In the genomic region with DNA sequence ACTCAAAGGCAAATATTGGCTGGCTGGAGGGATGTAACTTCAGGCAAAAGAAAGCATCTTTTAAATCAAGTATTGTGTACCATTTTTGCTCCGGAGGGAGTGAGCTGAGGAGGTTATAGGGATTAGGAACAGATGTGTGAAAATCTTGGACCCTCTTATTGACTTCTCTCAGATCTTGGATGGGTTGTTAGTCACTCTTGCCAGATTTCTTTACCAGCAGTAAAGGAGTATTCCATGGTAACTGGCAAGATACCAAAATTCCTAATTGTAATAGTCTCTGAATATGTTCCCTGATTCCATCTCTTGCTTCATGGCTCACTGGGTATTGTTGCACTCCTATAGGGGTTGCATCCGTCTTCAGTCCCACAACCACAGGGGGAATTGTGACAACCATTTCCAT, we compare ENCODE assay signal across 18 mouse cellular contexts.
"Had no signal": no experiment of that assay in that cellular context is flagged by ENCODE, and none has a peak within 500 bp of the region (broad histone marks: within the 10 kb centered on the region; RNA-seq: fewer than 3 reads in every experiment).

No protein-coding gene starts in this region.

- H3K4me3 ChIP-seq: lung, embryonic 15.5 days; midbrain, embryonic 10.5 days; midbrain, embryonic 12.5 days; myocyte; neural tube, embryonic 13.5 days; neural tube, embryonic 15.5 days; stomach, embryonic 15.5 days had no signal

- H3K4me1 ChIP-seq: lung, embryonic 15.5 days; midbrain, embryonic 10.5 days; midbrain, embryonic 12.5 days; neural tube, embryonic 13.5 days; neural tube, embryonic 15.5 days; stomach, embryonic 15.5 days had no signal

- H3K27ac ChIP-seq: lung, embryonic 15.5 days; midbrain, embryonic 10.5 days; midbrain, embryonic 12.5 days; neural tube, embryonic 13.5 days; neural tube, embryonic 15.5 days; stomach, embryonic 15.5 days; stomach, postnatal 0 days had no signal

- H3K4me2 ChIP-seq: lung, embryonic 15.5 days; midbrain, embryonic 12.5 days; neural tube, embryonic 13.5 days; neural tube, embryonic 15.5 days; stomach, embryonic 15.5 days had no signal

- H3K9ac ChIP-seq: lung, embryonic 15.5 days; midbrain, embryonic 12.5 days; neural tube, embryonic 13.5 days; neural tube, embryonic 15.5 days; stomach, embryonic 15.5 days had no signal

- H3K9me3 ChIP-seq: lung, embryonic 15.5 days; midbrain, embryonic 10.5 days; midbrain, embryonic 12.5 days; neural tube, embryonic 13.5 days; neural tube, embryonic 15.5 days; stomach, embryonic 15.5 days had no signal

- H3K36me3 ChIP-seq: lung, embryonic 15.5 days; midbrain, embryonic 10.5 days; midbrain, embryonic 12.5 days; neural tube, embryonic 13.5 days; neural tube, embryonic 15.5 days; stomach, embryonic 15.5 days had no signal

- ATAC-seq: midbrain, embryonic 16.5 days had no signal

- H3K27me3 ChIP-seq: lung, embryonic 15.5 days; midbrain, embryonic 12.5 days; neural tube, embryonic 13.5 days; neural tube, embryonic 15.5 days; stomach, embryonic 15.5 days had no signal

- DNase-seq: lung, adult 18-20 months; lung, postnatal 10 days; lung, postnatal 4 days; midbrain, embryonic 14.5 days; right cerebral cortex, adult 18-20 months; right cerebral cortex, postnatal 14 days; thymus, adult 2 months; thymus, postnatal 25 days; thymus, postnatal 4 days had no signal
